Mouse (Mus musculus): ENCODE results near the gene Gm5108. TPM values are rescaled to one million over a fixed set of nuclear protein-coding genes. Genes with fewer than 3 reads are reported as not detected.

The Gm5108 gene
- polyA plus RNA-seq, 1 experiment from 2014 or later: not detected

- H3K27ac ChIP-seq (replicated peaks): no peak overlapping the region
- WGBS: 88% methylated on average over 7 of the region's 7 CpGs
- H3K36me3 ChIP-seq: no peaks in the 10 kb centered on the region
- no peaks in the 10 kb centered on the region for H3K9me3 ChIP-seq
- H3K9ac ChIP-seq (replicated peaks): no peak overlapping the region
- no peaks in the 10 kb centered on the region for H3K4me1 ChIP-seq
- H3K4me2 ChIP-seq (replicated peaks): no peak overlapping the region
- no peak for ATAC-seq (replicated peaks)
- H3K27me3 ChIP-seq: no peaks in the 10 kb centered on the region
- H3K4me3 ChIP-seq: no peak overlapping the region
These were observed 20.5 kb downstream of the Gm5108 start for GRCm38 (mm10) chr5:67961708-67962629.

GRCm38 (mm10) chr5:67969536-67969935 lies 28.1 kb downstream of the Gm5108 start:
- 23% methylated on average over 7 of the region's 7 CpGs for WGBS
- Histone ChIP-seq H3K4me3 (no peak overlapping the region), H3K9ac (replicated peaks) (no peak overlapping the region), H3K27ac (replicated peaks) (no peak overlapping the region), H3K9me3 (no peaks in the 10 kb centered on the region), H3K27me3 (no peaks in the 10 kb centered on the region), H3K4me1 (peaks cover 6% of the 10 kb centered on the region), H3K36me3 (no peaks in the 10 kb centered on the region), H3K4me2 (replicated peaks) (no peak overlapping the region)
- peak; percentile 76 for ATAC-seq (replicated peaks)

- no peak for ATAC-seq (replicated peaks)
- 53% methylated on average over 3 of the region's 3 CpGs for WGBS
- Histone ChIP-seq H3K27me3 (no peaks in the 10 kb centered on the region), H3K9me3 (no peaks in the 10 kb centered on the region), H3K4me1 (no peaks in the 10 kb centered on the region), H3K4me2 (replicated peaks) (no peak overlapping the region), H3K27ac (replicated peaks) (no peak overlapping the region), H3K36me3 (no peaks in the 10 kb centered on the region), H3K9ac (replicated peaks) (no peak overlapping the region), H3K4me3 (no peak overlapping the region)
These were observed 40.6 kb downstream of the Gm5108 start for GRCm38 (mm10) chr5:67981946-67982526.

- Histone ChIP-seq H3K9me3 (no peaks in the 10 kb centered on the region; the same call in 1 of the 2 replicates), H3K27ac (replicated peaks) (no peak overlapping the region), H3K36me3 (no peaks in the 10 kb centered on the region), H3K4me1 (no peaks in the 10 kb centered on the region), H3K4me2 (replicated peaks) (no peak overlapping the region), H3K27me3 (no peaks in the 10 kb centered on the region), H3K9ac (replicated peaks) (no peak overlapping the region), H3K4me3 (no peak overlapping the region)
- no peak for ATAC-seq (replicated peaks)
These were observed 49.0 kb downstream of the Gm5108 start for GRCm38 (mm10) chr5:67990426-67990825.

GRCm38 (mm10) chr5:68002611-68003010 lies 61.1 kb downstream of the Gm5108 start:
- no peaks in the 10 kb centered on the region for H3K4me1 ChIP-seq

GRCm38 (mm10) chr5:68003904-68004303 lies 62.4 kb downstream of the Gm5108 start:
- 4% methylated on average over 2 of the region's 2 CpGs for WGBS
- no peaks in the 10 kb centered on the region for H3K4me1 ChIP-seq
- no peak overlapping the region for H3K4me2 ChIP-seq (replicated peaks)
- H3K27me3 ChIP-seq: no peaks in the 10 kb centered on the region
- no peaks in the 10 kb centered on the region for H3K9me3 ChIP-seq
- H3K9ac ChIP-seq (replicated peaks): no peak overlapping the region
- no peaks in the 10 kb centered on the region for H3K36me3 ChIP-seq
- H3K4me3 ChIP-seq: no peak overlapping the region
- no peak overlapping the region for H3K27ac ChIP-seq (replicated peaks)
- ATAC-seq (replicated peaks): no peak

More at GRCm38 (mm10) chr5:68002611-68003010, 61.1 kb downstream of the Gm5108 start:
- no peaks in the 10 kb centered on the region for H3K36me3 ChIP-seq
- H3K27me3 ChIP-seq: no peaks in the 10 kb centered on the region
- no peak overlapping the region for H3K4me3 ChIP-seq
- 90% methylated on average over 6 of the region's 6 CpGs for WGBS
- H3K27ac ChIP-seq (replicated peaks): no peak overlapping the region
- no peak for ATAC-seq (replicated peaks)
- no peaks in the 10 kb centered on the region for H3K9me3 ChIP-seq
- H3K9ac ChIP-seq (replicated peaks): no peak overlapping the region
- no peak overlapping the region for H3K4me2 ChIP-seq (replicated peaks)

GRCm38 (mm10) chr5:68004419-68004818 lies 63.0 kb downstream of the Gm5108 start:
- Histone ChIP-seq H3K27me3 (no peaks in the 10 kb centered on the region), H3K4me1 (no peaks in the 10 kb centered on the region), H3K4me3 (no peak overlapping the region), H3K9ac (replicated peaks) (no peak overlapping the region), H3K27ac (replicated peaks) (no peak overlapping the region), H3K9me3 (no peaks in the 10 kb centered on the region), H3K4me2 (replicated peaks) (no peak overlapping the region), H3K36me3 (no peaks in the 10 kb centered on the region)
- ATAC-seq (replicated peaks): no peak
- WGBS: 74% methylated on average over 2 of the region's 2 CpGs

- Histone ChIP-seq H3K4me1 (no peaks in the 10 kb centered on the region), H3K4me2 (replicated peaks) (no peak overlapping the region), H3K36me3 (no peaks in the 10 kb centered on the region), H3K27me3 (no peaks in the 10 kb centered on the region), H3K4me3 (no peak overlapping the region), H3K9ac (replicated peaks) (no peak overlapping the region), H3K9me3 (no peaks in the 10 kb centered on the region), H3K27ac (replicated peaks) (no peak overlapping the region)
- no peak for ATAC-seq (replicated peaks)
- 91% methylated on average over 4 of the region's 4 CpGs for WGBS
These were observed 65.6 kb downstream of the Gm5108 start for GRCm38 (mm10) chr5:68007074-68007473.

- Histone ChIP-seq H3K4me2 (replicated peaks) (no peak overlapping the region), H3K9ac (replicated peaks) (no peak overlapping the region), H3K27me3 (no peaks in the 10 kb centered on the region), H3K4me1 (no peaks in the 10 kb centered on the region), H3K9me3 (no peaks in the 10 kb centered on the region), H3K36me3 (no peaks in the 10 kb centered on the region), H3K27ac (replicated peaks) (no peak overlapping the region), H3K4me3 (no peak overlapping the region)
- ATAC-seq (replicated peaks): no peak
- 70% methylated on average over 3 of the region's 3 CpGs for WGBS
These were observed 70.1 kb downstream of the Gm5108 start for GRCm38 (mm10) chr5:68011569-68011968.

GRCm38 (mm10) chr5:68012618-68013017 lies 71.1 kb downstream of the Gm5108 start:
- ATAC-seq (replicated peaks): peak; percentile 67
- no peak overlapping the region for H3K4me2 ChIP-seq (replicated peaks)
- H3K36me3 ChIP-seq: no peaks in the 10 kb centered on the region
- no peaks in the 10 kb centered on the region for H3K4me1 ChIP-seq
- H3K4me3 ChIP-seq: no peak overlapping the region
- H3K9me3 ChIP-seq: no peaks in the 10 kb centered on the region
- WGBS: 19% methylated on average over 4 of the region's 4 CpGs
- H3K27ac ChIP-seq (replicated peaks): no peak overlapping the region
- H3K27me3 ChIP-seq: no peaks in the 10 kb centered on the region
- H3K9ac ChIP-seq (replicated peaks): no peak overlapping the region

- Histone ChIP-seq H3K4me2 (replicated peaks) (no peak overlapping the region), H3K27ac (replicated peaks) (no peak overlapping the region), H3K4me1 (no peaks in the 10 kb centered on the region), H3K9me3 (no peaks in the 10 kb centered on the region), H3K9ac (replicated peaks) (no peak overlapping the region), H3K36me3 (no peaks in the 10 kb centered on the region), H3K4me3 (no peak overlapping the region), H3K27me3 (no peaks in the 10 kb centered on the region)
- ATAC-seq (replicated peaks): no peak
- 87% methylated on average over 2 of the region's 2 CpGs for WGBS
These were observed 79.4 kb downstream of the Gm5108 start for GRCm38 (mm10) chr5:68020870-68021269.

Measured in forebrain, embryonic 15.5 days (tissue).